Mouse (Mus musculus): ENCODE results near the gene Med8. TPM values are rescaled to one million over a fixed set of nuclear protein-coding genes. Genes with fewer than 3 reads are reported as not detected.

Med8 gene
- polyA plus RNA-seq, 1 experiment from 2014 or later, result 141 TPM

DNA sequence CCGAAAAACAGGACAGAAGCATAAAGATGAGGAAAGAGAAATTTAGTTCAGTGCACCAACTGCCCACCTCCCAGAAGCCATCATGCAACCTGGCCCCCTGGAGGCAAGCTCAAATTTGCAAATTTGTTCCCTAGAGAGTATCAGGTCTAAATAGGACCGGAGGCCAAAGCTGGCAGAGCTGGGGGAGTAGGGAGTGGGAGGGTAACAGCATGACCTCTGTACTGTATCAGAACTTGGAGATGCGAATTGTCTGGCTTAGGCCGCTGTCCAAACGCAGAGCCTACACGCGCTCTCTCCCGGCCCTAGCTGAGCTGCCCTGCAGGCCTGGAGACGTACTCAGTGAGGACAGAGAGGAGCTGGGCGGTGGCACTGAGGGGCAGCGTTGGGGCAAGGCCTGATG lies 19.0 kb upstream of the Med8 start:
- 93% methylated on average over 11 of the region's 11 CpGs for WGBS

GRCm38 (mm10) chr4:118394505-118394904 lies 14.6 kb upstream of the Med8 start:
- Histone ChIP-seq H3K4me3 (no peak overlapping the region), H3K4me1 (no peaks in the 10 kb centered on the region), H3K27me3 (ENCODE audit: low read depth, poor library complexity, severe bottlenecking) (no peaks in the 10 kb centered on the region), H3K27ac (no peak overlapping the region), H3K36me3 (peaks cover 100% of the 10 kb centered on the region), H3K9me3 (replicated peaks) (no peaks in the 10 kb centered on the region)
- WGBS, result 91% methylated on average over 6 of the region's 6 CpGs
- DNase-seq (ENCODE audit: low spot score), result no peak

More for the DNA sequence above, 19.0 kb upstream of the Med8 start:
- no peak overlapping the region for H3K27ac ChIP-seq
- peaks cover 100% of the 10 kb centered on the region for H3K36me3 ChIP-seq
- H3K4me3 ChIP-seq, result no peak overlapping the region
- H3K27me3 ChIP-seq (ENCODE audit: low read depth, poor library complexity, severe bottlenecking), result no peaks in the 10 kb centered on the region
- H3K4me1 ChIP-seq, result no peaks in the 10 kb centered on the region
- DNase-seq (ENCODE audit: low spot score), result no peak
- no peaks in the 10 kb centered on the region for H3K9me3 ChIP-seq (replicated peaks)

GRCm38 (mm10) chr4:118395289-118395688 lies 13.8 kb upstream of the Med8 start:
- Histone ChIP-seq H3K36me3 (peaks cover 100% of the 10 kb centered on the region), H3K4me3 (no peak overlapping the region), H3K27ac (no peak overlapping the region), H3K9me3 (replicated peaks) (no peaks in the 10 kb centered on the region), H3K27me3 (ENCODE audit: low read depth, poor library complexity, severe bottlenecking) (no peaks in the 10 kb centered on the region), H3K4me1 (no peaks in the 10 kb centered on the region)
- DNase-seq (ENCODE audit: low spot score), result no peak
- WGBS, result 91% methylated on average over 4 of the region's 4 CpGs

GRCm38 (mm10) chr4:118396433-118396832 lies 12.7 kb upstream of the Med8 start:
- Histone ChIP-seq H3K4me1 (no peaks in the 10 kb centered on the region), H3K27ac (no peak overlapping the region), H3K36me3 (peaks cover 99% of the 10 kb centered on the region), H3K9me3 (replicated peaks) (no peaks in the 10 kb centered on the region), H3K4me3 (no peak overlapping the region), H3K27me3 (ENCODE audit: low read depth, poor library complexity, severe bottlenecking) (no peaks in the 10 kb centered on the region)
- WGBS, result 76% methylated on average over 3 of the region's 3 CpGs
- DNase-seq (ENCODE audit: low spot score), result no peak

- Histone ChIP-seq H3K4me3 (no peak overlapping the region), H3K27ac (no peak overlapping the region), H3K4me1 (no peaks in the 10 kb centered on the region), H3K9me3 (replicated peaks) (no peaks in the 10 kb centered on the region), H3K27me3 (ENCODE audit: low read depth, poor library complexity, severe bottlenecking) (no peaks in the 10 kb centered on the region), H3K36me3 (peaks cover 99% of the 10 kb centered on the region)
- no peak for DNase-seq (ENCODE audit: low spot score)
- WGBS, result 93% methylated on average over 6 of the region's 6 CpGs
Observed at GRCm38 (mm10) chr4:118398400-118398799, 10.7 kb upstream of the Med8 start.

- 95% methylated on average over 3 of the region's 3 CpGs for WGBS
- H3K4me1 ChIP-seq, result no peaks in the 10 kb centered on the region
- no peaks in the 10 kb centered on the region for H3K27me3 ChIP-seq (ENCODE audit: low read depth, poor library complexity, severe bottlenecking)
- no peak for DNase-seq (ENCODE audit: low spot score)
- no peaks in the 10 kb centered on the region for H3K9me3 ChIP-seq (replicated peaks)
- H3K27ac ChIP-seq, result no peak overlapping the region
- H3K36me3 ChIP-seq, result peaks cover 83% of the 10 kb centered on the region
- H3K4me3 ChIP-seq, result no peak overlapping the region
Observed at GRCm38 (mm10) chr4:118401421-118401820, 7.7 kb upstream of the Med8 start.

GRCm38 (mm10) chr4:118401918-118402317 lies 7.2 kb upstream of the Med8 start:
- Histone ChIP-seq H3K4me1 (no peaks in the 10 kb centered on the region), H3K27me3 (ENCODE audit: low read depth, poor library complexity, severe bottlenecking) (no peaks in the 10 kb centered on the region), H3K9me3 (replicated peaks) (no peaks in the 10 kb centered on the region), H3K4me3 (no peak overlapping the region), H3K27ac (no peak overlapping the region), H3K36me3 (peaks cover 78% of the 10 kb centered on the region)
- DNase-seq (ENCODE audit: low spot score), result no peak
- WGBS, result 92% methylated on average over 5 of the region's 5 CpGs

GRCm38 (mm10) chr4:118402701-118403100 lies 6.4 kb upstream of the Med8 start:
- no peak for DNase-seq (ENCODE audit: low spot score)
- 93% methylated on average over 12 of the region's 12 CpGs for WGBS
- Histone ChIP-seq H3K4me3 (no peak overlapping the region), H3K27ac (no peak overlapping the region), H3K9me3 (replicated peaks) (no peaks in the 10 kb centered on the region), H3K4me1 (no peaks in the 10 kb centered on the region), H3K36me3 (peaks cover 70% of the 10 kb centered on the region), H3K27me3 (ENCODE audit: low read depth, poor library complexity, severe bottlenecking) (no peaks in the 10 kb centered on the region)

GRCm38 (mm10) chr4:118410871-118411270 lies 1.7 kb downstream of the Med8 start:
- H3K36me3 ChIP-seq, result peaks cover 49% of the 10 kb centered on the region
- H3K27me3 ChIP-seq (ENCODE audit: low read depth, poor library complexity, severe bottlenecking), result no peaks in the 10 kb centered on the region
- no peak overlapping the region for H3K27ac ChIP-seq
- WGBS, result 94% methylated on average over 5 of the region's 5 CpGs
- DNase-seq (ENCODE audit: low spot score), result no peak
- H3K4me1 ChIP-seq, result peaks cover 22% of the 10 kb centered on the region
- H3K9me3 ChIP-seq (replicated peaks), result no peaks in the 10 kb centered on the region
- no peak overlapping the region for H3K4me3 ChIP-seq

DNA sequence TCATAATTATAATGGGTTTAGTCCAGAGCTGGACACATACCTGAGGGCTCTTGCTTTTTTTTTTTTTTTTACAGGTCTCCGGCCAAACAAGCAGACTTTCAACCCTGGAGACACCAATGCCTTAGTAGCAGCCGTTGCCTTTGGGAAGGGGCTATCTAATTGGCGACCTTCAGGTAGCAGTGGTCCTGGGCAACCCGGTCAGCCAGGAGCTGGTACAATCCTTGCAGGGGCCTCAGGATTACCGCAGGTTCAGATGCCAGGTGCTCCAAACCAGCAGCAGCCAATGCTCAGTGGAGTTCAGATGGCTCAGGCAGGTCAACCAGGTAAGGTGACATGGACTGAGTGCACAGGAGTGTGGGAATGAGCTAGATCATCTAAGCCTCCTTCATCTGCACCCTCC lies 4.4 kb downstream of the Med8 start:
- Histone ChIP-seq H3K4me3 (no peak overlapping the region), H3K27me3 (ENCODE audit: low read depth, poor library complexity, severe bottlenecking) (no peaks in the 10 kb centered on the region), H3K9me3 (replicated peaks) (no peaks in the 10 kb centered on the region), H3K4me1 (peaks cover 14% of the 10 kb centered on the region), H3K27ac (no peak overlapping the region), H3K36me3 (peaks cover 75% of the 10 kb centered on the region)
- 94% methylated on average over 5 of the region's 5 CpGs for WGBS
- DNase-seq (ENCODE audit: low spot score), result no peak

- H3K4me3 ChIP-seq, result no peak overlapping the region
- no peaks in the 10 kb centered on the region for H3K9me3 ChIP-seq (replicated peaks)
- WGBS, result 93% methylated on average over 2 of the region's 2 CpGs
- H3K36me3 ChIP-seq, result peaks cover 96% of the 10 kb centered on the region
- H3K27me3 ChIP-seq (ENCODE audit: low read depth, poor library complexity, severe bottlenecking), result no peaks in the 10 kb centered on the region
- DNase-seq (ENCODE audit: low spot score), result no peak
- H3K4me1 ChIP-seq, result no peaks in the 10 kb centered on the region
- no peak overlapping the region for H3K27ac ChIP-seq
Observed at GRCm38 (mm10) chr4:118415779-118416178, 6.6 kb downstream of the Med8 start.

DNA sequence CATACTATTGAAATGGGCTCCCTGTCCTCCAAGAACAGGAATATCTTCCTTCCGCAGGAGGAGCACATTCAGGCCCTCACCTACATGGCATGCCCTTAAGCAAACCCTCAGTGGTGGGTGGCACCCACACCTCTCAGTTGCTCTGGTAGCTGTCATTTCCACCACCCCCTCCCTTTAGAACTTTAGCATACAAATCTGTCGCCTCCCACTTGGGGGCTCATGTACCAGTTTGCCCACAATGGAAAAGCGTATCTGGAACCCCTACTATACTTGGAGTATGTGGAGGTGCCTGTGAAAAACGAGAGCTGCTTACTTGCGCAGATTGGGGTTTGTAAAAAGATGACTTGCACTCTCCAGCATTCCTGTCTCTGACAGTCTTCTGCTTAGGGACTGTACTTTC lies 7.2 kb downstream of the Med8 start:
- no peak overlapping the region for H3K4me3 ChIP-seq
- no peaks in the 10 kb centered on the region for H3K27me3 ChIP-seq (ENCODE audit: low read depth, poor library complexity, severe bottlenecking)
- H3K36me3 ChIP-seq, result peaks cover 97% of the 10 kb centered on the region
- WGBS, result 95% methylated on average over 5 of the region's 5 CpGs
- no peaks in the 10 kb centered on the region for H3K4me1 ChIP-seq
- no peak overlapping the region for H3K27ac ChIP-seq
- DNase-seq (ENCODE audit: low spot score), result no peak
- no peaks in the 10 kb centered on the region for H3K9me3 ChIP-seq (replicated peaks)

- WGBS, result 91% methylated on average over 13 of the region's 13 CpGs
- no peaks in the 10 kb centered on the region for H3K4me1 ChIP-seq
- H3K4me3 ChIP-seq, result no peak overlapping the region
- peaks cover 96% of the 10 kb centered on the region for H3K36me3 ChIP-seq
- H3K9me3 ChIP-seq (replicated peaks), result no peaks in the 10 kb centered on the region
- DNase-seq (ENCODE audit: low spot score), result no peak
- no peaks in the 10 kb centered on the region for H3K27me3 ChIP-seq (ENCODE audit: low read depth, poor library complexity, severe bottlenecking)
- no peak overlapping the region for H3K27ac ChIP-seq
Observed at GRCm38 (mm10) chr4:118417112-118417797, 8.1 kb downstream of the Med8 start.

- DNase-seq (ENCODE audit: low spot score), result no peak
- H3K9me3 ChIP-seq (replicated peaks), result no peaks in the 10 kb centered on the region
- no peaks in the 10 kb centered on the region for H3K27me3 ChIP-seq (ENCODE audit: low read depth, poor library complexity, severe bottlenecking)
- no peaks in the 10 kb centered on the region for H3K4me1 ChIP-seq
- WGBS, result 98% methylated on average over 3 of the region's 3 CpGs
- no peak overlapping the region for H3K27ac ChIP-seq
- no peak overlapping the region for H3K4me3 ChIP-seq
- peaks cover 65% of the 10 kb centered on the region for H3K36me3 ChIP-seq
Observed at GRCm38 (mm10) chr4:118421384-118421783, 12.2 kb downstream of the Med8 start.
